In the genomic region with DNA sequence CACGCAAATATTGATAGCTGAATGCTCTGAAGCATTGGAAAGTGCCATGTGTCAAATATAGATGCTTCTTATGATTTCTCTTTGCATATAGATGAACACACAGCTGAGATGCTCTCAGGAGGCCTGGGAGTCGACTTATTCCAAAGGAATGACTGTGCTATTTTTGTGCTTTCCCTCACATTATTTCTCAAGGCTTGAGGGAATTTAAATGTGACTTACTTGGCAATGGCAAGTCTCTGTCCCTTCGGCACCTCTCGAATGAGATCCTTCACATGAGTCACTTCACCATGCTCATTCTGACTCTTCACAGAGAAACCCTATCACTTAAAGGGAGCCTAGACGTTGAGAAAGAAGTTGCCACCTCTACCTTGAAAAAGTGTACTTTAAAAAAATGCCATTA, we compare ENCODE assay signal across 15 mouse cellular contexts. TPM values are rescaled to one million over a fixed set of nuclear protein-coding genes. Genes with fewer than 3 reads are reported as not detected.
"Had no signal": no experiment of that assay in that cellular context is flagged by ENCODE, and none has a peak within 500 bp of the region (broad histone marks: within the 10 kb centered on the region; RNA-seq: fewer than 3 reads in every experiment).

No protein-coding gene starts in this region.

- H3K27me3 ChIP-seq: liver, embryonic 13.5 days; neural tube, embryonic 12.5 days; neural tube, embryonic 15.5 days had no signal

- H3K4me1 ChIP-seq: liver, embryonic 13.5 days; neural tube, embryonic 12.5 days; neural tube, embryonic 15.5 days had no signal

- H3K36me3 ChIP-seq: liver, embryonic 13.5 days; neural tube, embryonic 12.5 days; neural tube, embryonic 15.5 days had no signal

- H3K4me2 ChIP-seq: liver, embryonic 13.5 days; neural tube, embryonic 12.5 days; neural tube, embryonic 15.5 days had no signal

- H3K9ac ChIP-seq: liver, embryonic 13.5 days; neural tube, embryonic 12.5 days; neural tube, embryonic 15.5 days had no signal

- H3K4me3 ChIP-seq: layer of hippocampus, adult 2 months; liver, embryonic 13.5 days; neural tube, embryonic 12.5 days; neural tube, embryonic 15.5 days had no signal

- DNase-seq: kidney, adult 18-20 months; kidney, adult 9 months; kidney, postnatal 25 days; layer of hippocampus, adult 9-11 months; liver, embryonic 13.5 days; lung, adult 2 months; right cerebral cortex, adult 18-20 months; right cerebral cortex, postnatal 14 days; right cerebral cortex, postnatal 4 days; thymus, postnatal 25 days had no signal

- H3K9me3 ChIP-seq: liver, embryonic 13.5 days; neural tube, embryonic 12.5 days; neural tube, embryonic 15.5 days had no signal

- H3K27ac ChIP-seq: layer of hippocampus, adult 2 months; liver, embryonic 13.5 days; macrophage; neural tube, embryonic 12.5 days; neural tube, embryonic 15.5 days; stomach, postnatal 0 days had no signal

RNA-seq across cellular contexts. Expression of a gene that starts 51.1 kb away (rescaled TPM):
- polyA plus RNA-seq: macrophage had no signal
